Mouse (Mus musculus): ENCODE measurements at regions not wholly inside any gene's neighbourhood (a gene's known extent, or its start where the extent isn't known, plus 50 kb on each side); places are given as distances from the start of the nearest gene placed in this dataset.

DNA sequence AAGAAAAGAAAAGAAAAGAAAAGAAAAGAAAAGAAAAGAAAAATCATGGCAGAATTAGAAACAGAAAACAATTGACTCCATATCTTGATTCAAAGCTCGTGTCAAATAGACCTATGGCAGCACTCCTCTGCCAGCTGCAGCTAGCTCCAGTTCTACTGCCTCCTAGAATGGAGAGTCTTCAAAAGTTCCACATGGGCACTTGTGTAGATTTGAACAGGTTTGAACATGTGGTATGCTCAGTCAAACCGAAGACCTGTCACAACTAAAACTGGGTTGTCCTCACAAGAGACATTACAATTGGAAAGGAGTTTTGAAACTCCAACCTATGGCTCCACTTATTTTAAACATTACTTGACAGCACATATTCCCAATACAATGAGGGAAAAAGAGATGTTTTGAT is 355.6 kb upstream of the Atp2b1 start:
- TF ChIP-seq EP300 (IDR thresholded peaks at IDR 0.05; ENCODE audit: low read depth): no peak
- TF ChIP-seq CTCF (IDR thresholded peaks at IDR 0.05; ENCODE audit: low read depth): no peak

All from liver, postnatal 0 days (tissue).